Mouse (Mus musculus) forebrain, embryonic 16.5 days (tissue): ENCODE results near the gene Itpr2. TPM values are rescaled to one million over a fixed set of nuclear protein-coding genes. Genes with fewer than 3 reads are reported as not detected.

Experiments
- ATAC-seq: fragments of 200-750 bp; cut with Nextera tagmentation; 2 replicates; pipeline ENCODE4 v1.8.0; 2017; ENCODE audit warnings: mild to moderate bottlenecking, moderate library complexity
- H3K27ac ChIP-seq: fragments of 300-500 bp; sonication (generic); 2 replicates; pipeline ENCODE4 v1.5.1; 2014; ENCODE audit warnings: low read length, control low read depth
- H3K27me3 ChIP-seq: fragments of 300-500 bp; sonication (generic); replicated peaks from 2 replicates; pipeline ENCODE4 v1.6.1; 2014; ENCODE audit warnings: low read length; ENCODE audit not compliant: control insufficient read depth, insufficient read depth
- H3K36me3 ChIP-seq: fragments of 300-500 bp; sonication (generic); 2 replicates; pipeline ENCODE4 v1.6.1; 2014; ENCODE audit not compliant: control insufficient read depth, insufficient read depth
- H3K4me1 ChIP-seq: fragments of 300-500 bp; sonication (generic); replicated peaks from 2 replicates; pipeline ENCODE4 v1.6.1; 2014; ENCODE audit warnings: low read length; ENCODE audit not compliant: control insufficient read depth, insufficient read depth
- H3K4me2 ChIP-seq: fragments of 300-500 bp; sonication (generic); 2 replicates; pipeline ENCODE4 v1.6.1; 2014; ENCODE audit warnings: mild to moderate bottlenecking, low read length, control low read depth
- H3K4me3 ChIP-seq: fragments of 300-500 bp; sonication (generic); replicated peaks from 2 replicates; pipeline ENCODE4 v1.5.1; 2014; ENCODE audit warnings: mild to moderate bottlenecking, low read length, control low read depth
- H3K9ac ChIP-seq: fragments of 300-500 bp; sonication (generic); replicated peaks from 2 replicates; pipeline ENCODE4 v1.6.1; 2014; ENCODE audit warnings: low read depth, low read length, control low read depth
- H3K9me3 ChIP-seq: fragments of 300-500 bp; sonication (generic); 2 replicates; pipeline ENCODE4 v1.6.1; 2016; ENCODE audit warnings: low read length; ENCODE audit not compliant: control insufficient read depth
- WGBS: fragments of 180-500 bp; shearing (Covaris S2); extraction: QIAGEN DNeasy Blood & Tissue Kit; methylation state at CpG from one replicate; pipeline ENCODE4 v1.1.7; 2014; 5-methylcytosine and 5-hydroxymethylcytosine counted together
- polyA plus RNA-seq: library from polyadenylated mRNA; unstranded; fragments of >200 nt; fragmentation: Nextera tagmentation; extraction: Ambion mirVana; gene quantifications from 2 replicates; pipeline ENCODE4 v1.2.1, GENCODE M21; 2015

The Itpr2 gene
- polyA plus RNA-seq, 1 experiment from 2014 or later = 4.7 TPM

DNA sequence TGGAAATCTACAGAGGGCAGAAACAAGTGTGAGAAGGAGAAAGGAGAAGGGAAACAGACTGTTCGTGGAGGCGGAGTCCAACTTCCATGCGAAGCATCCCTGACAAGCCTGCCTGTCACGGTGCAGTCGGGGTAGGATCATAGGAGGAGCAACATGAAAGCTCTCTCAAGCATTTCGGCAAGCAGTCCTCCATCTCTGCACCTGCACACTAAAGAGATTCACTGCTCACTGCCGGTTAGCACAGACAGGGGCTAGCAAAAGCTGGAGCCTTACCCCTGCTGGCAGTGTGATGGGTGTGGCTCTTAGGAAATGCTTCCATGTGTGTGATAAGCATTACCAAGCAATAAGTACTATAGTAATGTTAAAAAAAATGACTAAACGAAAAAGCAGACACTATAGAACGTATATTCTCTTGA is 271.6 kb downstream of the Itpr2 start:
- WGBS = 60% methylated on average over 9 of the region's 9 CpGs
- Histone ChIP-seq H3K4me1 (peaks cover 5% of the 10 kb centered on the region; the same call in 1 of the 2 replicates), H3K9ac (no peak overlapping the region), H3K4me2 (no peak overlapping the region), H3K27ac (no peak overlapping the region), H3K27me3 (no peaks in the 10 kb centered on the region), H3K36me3 (no peaks in the 10 kb centered on the region), H3K9me3 (no peaks in the 10 kb centered on the region), H3K4me3 (no peak overlapping the region)
- ATAC-seq = peak; percentile 54; the same call in 1 of the 2 replicates

DNA sequence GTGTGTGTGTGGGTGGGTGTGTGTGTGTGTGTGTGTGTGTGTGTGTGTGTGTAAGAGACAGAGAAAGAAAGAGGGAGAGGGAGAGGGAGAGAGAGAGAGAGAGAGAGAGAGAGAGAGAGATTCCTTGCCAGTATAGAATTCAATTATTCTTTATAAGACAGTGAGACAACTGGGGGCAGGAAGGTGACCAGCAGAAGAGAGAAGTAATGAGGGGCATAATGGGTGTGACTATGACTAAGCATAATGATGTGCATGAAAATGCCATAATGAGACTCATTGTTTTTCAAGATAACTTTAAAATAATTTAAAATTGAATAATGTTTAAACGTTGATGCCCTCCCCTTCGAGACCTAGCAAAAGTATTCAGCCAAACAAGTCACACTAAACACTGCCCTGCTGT is 272.1 kb downstream of the Itpr2 start:
- Histone ChIP-seq H3K4me2 (no peak overlapping the region), H3K27ac (no peak overlapping the region), H3K27me3 (no peaks in the 10 kb centered on the region), H3K9me3 (no peaks in the 10 kb centered on the region), H3K4me3 (no peak overlapping the region), H3K36me3 (no peaks in the 10 kb centered on the region), H3K9ac (no peak overlapping the region), H3K4me1 (peaks cover under 1% of the 10 kb centered on the region; the same call in 1 of the 2 replicates)
- no peak for ATAC-seq
- 71% methylated on average over 2 of the region's 2 CpGs for WGBS

DNA sequence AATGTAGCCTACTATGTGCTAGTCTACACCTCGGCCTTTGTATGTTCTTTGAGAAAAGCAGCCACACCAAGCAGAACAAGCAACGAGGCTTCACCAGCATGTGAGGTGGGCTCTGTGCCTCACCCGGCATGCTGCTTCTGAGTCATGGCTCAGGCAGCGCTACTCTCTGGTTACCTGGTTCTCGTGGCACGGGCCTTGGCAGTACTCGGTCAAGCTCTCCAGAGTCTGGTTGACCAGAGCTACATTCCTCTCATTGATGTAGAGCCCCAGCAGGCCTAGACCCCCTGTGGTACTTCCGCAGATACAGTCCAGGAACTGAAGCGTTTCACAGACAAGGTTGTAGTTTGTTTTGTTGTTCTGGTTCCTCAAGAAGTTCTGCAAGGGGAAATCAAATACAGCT is 272.5 kb downstream of the Itpr2 start:
- no peak overlapping the region for H3K9ac ChIP-seq
- ATAC-seq = no peak
- WGBS = 71% methylated on average over 9 of the region's 9 CpGs
- no peaks in the 10 kb centered on the region for H3K36me3 ChIP-seq
- no peak overlapping the region for H3K27ac ChIP-seq
- no peaks in the 10 kb centered on the region for H3K9me3 ChIP-seq
- no peaks in the 10 kb centered on the region for H3K27me3 ChIP-seq
- no peak overlapping the region for H3K4me3 ChIP-seq
- no peak overlapping the region for H3K4me2 ChIP-seq
- H3K4me1 ChIP-seq = no peaks in the 10 kb centered on the region

DNA sequence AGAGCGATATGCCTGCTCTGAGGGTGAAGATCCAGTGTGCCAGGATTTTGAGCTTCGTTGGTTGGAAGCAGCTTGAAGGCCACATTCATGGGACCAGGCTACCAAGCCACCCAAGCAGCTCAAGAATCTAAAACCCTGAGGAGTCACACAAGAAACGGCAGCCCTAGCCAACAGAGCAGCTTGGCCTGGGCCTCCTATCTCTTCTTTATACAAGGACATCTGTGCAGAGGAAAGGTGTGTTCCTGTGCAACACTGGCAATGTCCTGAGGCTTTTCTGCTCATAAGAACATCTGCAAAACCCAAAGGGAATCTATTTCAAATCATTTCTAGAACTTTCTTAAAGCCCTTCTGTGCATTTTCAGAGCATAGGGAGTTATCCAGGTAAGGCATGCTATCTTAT is 274.0 kb downstream of the Itpr2 start:
- Histone ChIP-seq H3K4me2 (no peak overlapping the region), H3K27me3 (no peaks in the 10 kb centered on the region), H3K9ac (no peak overlapping the region), H3K27ac (no peak overlapping the region), H3K4me3 (no peak overlapping the region), H3K9me3 (no peaks in the 10 kb centered on the region), H3K36me3 (no peaks in the 10 kb centered on the region), H3K4me1 (no peaks in the 10 kb centered on the region)
- ATAC-seq = no peak
- WGBS = 86% methylated on average over 3 of the region's 3 CpGs

DNA sequence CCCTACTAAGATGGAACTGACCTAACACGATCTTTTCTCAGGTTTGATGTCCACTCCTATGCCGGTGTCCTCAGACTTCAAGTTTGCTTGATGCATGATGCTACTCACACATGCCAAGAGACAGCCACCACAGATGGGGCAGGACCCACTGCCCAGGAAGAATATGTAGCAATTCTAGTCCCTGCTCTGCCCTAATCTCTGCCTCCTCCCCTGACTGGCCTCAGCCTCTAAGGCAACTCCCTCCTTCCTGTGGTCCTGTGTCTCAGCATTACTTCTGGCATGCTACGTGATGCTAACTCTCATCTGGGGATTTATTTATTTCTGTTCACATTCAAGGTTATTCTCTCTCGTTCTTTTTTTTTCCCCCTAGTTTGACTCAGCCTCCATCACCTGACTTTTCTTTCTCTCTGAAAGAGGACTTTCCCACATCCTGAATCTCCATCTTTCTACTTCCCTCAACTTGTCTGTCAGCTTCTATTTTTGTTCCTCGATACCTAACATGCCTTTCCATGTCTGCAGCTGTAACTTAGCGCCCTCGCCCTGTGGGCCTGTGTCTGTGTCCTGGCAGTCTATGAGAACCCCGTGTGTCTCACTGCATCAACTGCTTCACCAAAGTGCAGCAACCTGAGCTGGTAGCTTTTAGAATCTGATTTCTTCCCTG is 279.5 kb downstream of the Itpr2 start:
- no peak overlapping the region for H3K4me2 ChIP-seq
- 78% methylated on average over 8 of the region's 8 CpGs for WGBS
- H3K4me1 ChIP-seq = no peaks in the 10 kb centered on the region
- ATAC-seq = no peak
- H3K36me3 ChIP-seq = no peaks in the 10 kb centered on the region
- no peak overlapping the region for H3K4me3 ChIP-seq
- H3K9ac ChIP-seq = no peak overlapping the region
- no peak overlapping the region for H3K27ac ChIP-seq
- H3K9me3 ChIP-seq = no peaks in the 10 kb centered on the region
- no peaks in the 10 kb centered on the region for H3K27me3 ChIP-seq

DNA sequence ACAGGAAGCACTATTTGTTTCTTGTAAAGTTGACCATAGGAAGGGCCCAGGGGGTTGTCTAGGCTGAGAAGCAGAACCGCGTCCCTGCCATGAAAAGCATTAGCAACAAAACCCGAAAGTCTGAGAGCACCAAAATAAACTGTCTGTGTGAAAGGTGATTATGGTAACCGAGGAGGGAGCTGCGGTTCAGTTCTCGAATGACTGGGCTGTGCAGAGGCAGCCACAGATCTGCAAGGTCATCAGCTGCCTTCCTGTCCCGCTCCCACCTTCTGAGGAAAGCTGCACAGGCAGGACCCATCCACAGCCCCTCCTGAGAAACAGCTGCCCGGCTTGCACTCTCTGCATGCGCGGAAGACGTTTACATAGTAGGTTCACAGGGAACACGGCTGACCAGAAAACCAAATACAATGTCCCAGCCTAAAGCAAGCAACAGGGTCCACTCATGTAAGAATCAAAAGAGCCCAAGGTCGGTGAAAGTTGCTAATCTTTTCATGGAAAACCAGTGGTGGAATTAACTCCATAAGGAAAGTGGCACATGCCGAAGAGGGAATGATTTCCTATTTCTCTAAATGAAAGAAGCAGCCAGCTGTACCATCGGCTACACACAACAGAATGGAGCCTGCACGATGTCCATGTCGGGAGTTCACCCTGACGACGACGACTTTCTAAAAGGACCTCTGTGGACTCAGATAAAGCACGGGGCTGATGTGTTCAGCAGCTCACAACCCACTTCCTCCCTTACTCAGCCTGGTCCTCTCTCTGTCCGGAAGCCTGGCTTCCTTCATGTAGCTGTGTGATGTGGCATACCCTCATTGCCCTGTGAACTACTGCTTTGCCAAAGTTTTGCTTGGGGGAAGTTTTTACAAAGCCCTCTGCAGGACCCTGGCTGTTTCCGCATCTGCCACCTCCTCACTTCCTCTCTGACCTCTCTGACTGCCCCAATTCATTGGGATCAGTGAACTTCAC is 280.4 kb downstream of the Itpr2 start:
- no peak overlapping the region for H3K4me2 ChIP-seq
- H3K27ac ChIP-seq = no peak overlapping the region
- no peaks in the 10 kb centered on the region for H3K9me3 ChIP-seq
- no peak for ATAC-seq
- no peaks in the 10 kb centered on the region for H3K4me1 ChIP-seq
- no peak overlapping the region for H3K4me3 ChIP-seq
- H3K36me3 ChIP-seq = no peaks in the 10 kb centered on the region
- 68% methylated on average over 23 of the region's 23 CpGs for whole genome bisulfite sequencing
- H3K9ac ChIP-seq = no peak overlapping the region
- H3K27me3 ChIP-seq = no peaks in the 10 kb centered on the region

DNA sequence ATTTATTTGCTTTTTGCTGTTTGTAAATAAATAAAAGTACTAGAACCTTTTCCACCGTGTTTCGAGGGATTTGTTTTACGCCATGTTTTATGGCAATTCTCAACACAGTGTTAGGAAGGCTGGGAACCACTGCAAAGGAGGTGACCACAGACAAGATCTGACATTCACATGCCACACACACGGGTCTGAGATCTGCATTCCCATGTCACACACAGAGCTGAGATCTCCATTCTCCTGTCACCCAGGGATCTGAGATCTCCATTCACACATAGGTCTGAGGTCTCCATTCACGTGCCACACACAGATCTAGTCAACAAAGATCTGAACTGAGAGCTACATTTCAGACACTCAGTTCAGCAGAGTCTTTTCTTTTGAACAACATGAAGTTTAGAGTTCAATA is 282.0 kb downstream of the Itpr2 start:
- Histone ChIP-seq H3K27me3 (no peaks in the 10 kb centered on the region), H3K36me3 (no peaks in the 10 kb centered on the region), H3K4me3 (no peak overlapping the region), H3K4me2 (no peak overlapping the region), H3K9me3 (no peaks in the 10 kb centered on the region), H3K27ac (no peak overlapping the region), H3K9ac (no peak overlapping the region), H3K4me1 (no peaks in the 10 kb centered on the region)
- no peak for ATAC-seq
- WGBS = 73% methylated on average over 5 of the region's 5 CpGs

DNA sequence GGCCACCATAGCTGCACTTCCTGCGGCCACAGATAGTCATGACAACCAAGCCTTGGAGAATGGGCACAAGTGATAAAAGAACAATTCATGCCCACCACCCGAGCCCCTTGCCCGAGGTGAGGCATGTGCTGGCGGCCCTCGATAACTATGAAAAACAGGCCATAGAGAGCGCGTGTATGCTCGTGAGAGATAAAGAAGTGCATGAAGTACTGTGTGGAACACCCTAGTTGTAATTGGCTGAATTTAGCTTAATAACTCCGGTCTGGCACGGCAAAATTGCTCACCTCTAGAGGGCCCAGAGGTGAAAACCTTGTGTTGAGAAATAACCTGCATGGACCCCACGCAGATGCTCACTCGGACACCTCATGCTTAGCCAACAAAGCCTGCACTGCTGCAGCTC is 282.5 kb downstream of the Itpr2 start:
- Histone ChIP-seq H3K9me3 (no peaks in the 10 kb centered on the region), H3K36me3 (no peaks in the 10 kb centered on the region), H3K27ac (no peak overlapping the region), H3K27me3 (no peaks in the 10 kb centered on the region), H3K9ac (no peak overlapping the region), H3K4me1 (no peaks in the 10 kb centered on the region), H3K4me2 (no peak overlapping the region), H3K4me3 (no peak overlapping the region)
- no peak for ATAC-seq
- WGBS = 89% methylated on average over 12 of the region's 12 CpGs

DNA sequence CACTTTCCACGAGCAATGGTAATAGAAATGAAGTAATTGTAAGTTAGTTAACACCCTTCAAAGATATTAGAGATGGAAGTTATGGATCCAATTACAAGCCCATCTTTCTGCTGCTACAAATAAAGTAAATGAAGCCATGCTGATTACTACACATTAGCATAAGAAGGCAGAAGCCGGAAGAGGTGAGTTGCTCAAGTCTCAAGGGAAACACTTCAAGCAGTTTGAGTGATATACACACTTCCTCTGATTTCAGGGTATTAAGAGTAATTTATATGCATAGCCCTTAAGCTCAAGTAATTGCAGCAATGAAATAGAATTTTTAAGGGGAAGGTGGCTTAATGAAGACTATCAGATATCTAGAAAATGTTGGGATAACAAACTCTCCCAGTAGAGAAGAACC is 286.7 kb downstream of the Itpr2 start:
- no peaks in the 10 kb centered on the region for H3K9me3 ChIP-seq
- H3K9ac ChIP-seq = no peak overlapping the region
- no peak overlapping the region for H3K4me2 ChIP-seq
- H3K27ac ChIP-seq = no peak overlapping the region
- WGBS = 64% methylated on average over 2 of the region's 2 CpGs
- H3K4me3 ChIP-seq = no peak overlapping the region
- H3K27me3 ChIP-seq = no peaks in the 10 kb centered on the region
- H3K4me1 ChIP-seq = no peaks in the 10 kb centered on the region
- ATAC-seq = no peak
- H3K36me3 ChIP-seq = no peaks in the 10 kb centered on the region
